ENCODE assay signal across 10 mouse cellular contexts in the genomic region with DNA sequence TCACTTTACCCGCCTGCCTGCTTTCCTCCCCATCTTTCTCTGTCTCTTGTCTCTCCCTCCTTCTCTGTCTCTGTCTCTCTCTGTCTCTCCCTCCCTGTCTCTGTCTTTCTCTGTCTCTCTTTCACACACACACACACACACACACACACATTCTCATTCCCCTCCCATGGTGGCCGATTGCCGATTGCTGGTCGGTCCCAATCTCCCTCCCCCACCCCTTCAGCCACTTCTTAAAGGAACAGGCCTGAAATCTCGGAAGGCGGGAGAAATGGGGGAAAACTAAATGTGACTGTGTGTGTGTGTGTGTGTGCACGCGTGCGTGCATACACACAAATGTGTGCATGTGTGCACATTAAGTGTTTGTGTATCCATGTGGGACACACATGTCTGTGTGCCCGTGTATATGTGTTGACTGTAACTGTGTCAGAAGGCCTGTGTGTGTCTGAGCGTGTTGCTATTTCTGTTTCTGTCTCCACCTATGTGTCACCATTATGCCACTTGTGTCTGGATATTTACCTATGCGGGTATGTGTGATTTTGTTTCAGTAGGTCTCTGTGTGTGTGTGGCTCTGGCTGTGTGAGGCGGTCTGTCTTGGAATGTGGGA. TPM values are rescaled to one million over a fixed set of nuclear protein-coding genes. Genes with fewer than 3 reads are reported as not detected.
A peak's percentile ranks its signal among the peaks of the same experiment; 100 is the strongest.
DNase-seq lines count a peak whose midpoint lies in the region; ATAC-seq and TF ChIP-seq lines count a peak whose summit lies in the region.
"Had no signal": no experiment of that assay in that cellular context is flagged by ENCODE, and none has a peak within 500 bp of the region (broad histone marks: within the 10 kb centered on the region; RNA-seq: fewer than 3 reads in every experiment).

No protein-coding gene starts in this region.

- peaks cover 67% of the 10 kb centered on the region for H3K4me1 ChIP-seq in forebrain, embryonic 10.5 days
- H3K4me1 ChIP-seq in limb, embryonic 13.5 days = peaks cover 28% of the 10 kb centered on the region

- peak; percentile 25 for ATAC-seq in limb, embryonic 13.5 days (ENCODE audit: low FRiP score, low read depth)

- H3K9me3 ChIP-seq in forebrain, embryonic 10.5 days = no peaks in the 10 kb centered on the region
- H3K9me3 ChIP-seq in limb, embryonic 13.5 days = no peaks in the 10 kb centered on the region

- peak overlapping the region; percentile 39 for H3K9ac ChIP-seq in limb, embryonic 13.5 days

- peaks cover 100% of the 10 kb centered on the region for H3K27me3 ChIP-seq in forebrain, embryonic 10.5 days (ENCODE audit: poor library complexity, severe bottlenecking)
- peaks cover 16% of the 10 kb centered on the region for H3K27me3 ChIP-seq in limb, embryonic 13.5 days
- H3K27me3 ChIP-seq: CH12.LX had no signal

- intact Hi-C loops in gastrocnemius, adult 2 months (cut with DNase I) = no loop called here
- intact Hi-C loops in gastrocnemius, postnatal 36 days (cut with DNase I) = no loop called here

- WGBS in forebrain, embryonic 10.5 days = 40% methylated on average over 13 of the region's 13 CpGs
- 36% methylated on average over 13 of the region's 13 CpGs for WGBS in limb, embryonic 13.5 days

- H3K4me3 ChIP-seq in gastrocnemius, adult 2 months = peak overlapping the region; percentile 17; the same call in 1 of the 2 replicates
- peak overlapping the region; percentile 52 for H3K4me3 ChIP-seq in forebrain, embryonic 10.5 days
- H3K4me3 ChIP-seq in limb, embryonic 13.5 days = peak overlapping the region; percentile 49
- H3K4me3 ChIP-seq: erythroblast, embryonic 14.5 days had no signal

- H3K27ac ChIP-seq in gastrocnemius, adult 2 months = no peak overlapping the region
- peak overlapping the region; percentile 85 for H3K27ac ChIP-seq in forebrain, embryonic 10.5 days
- peak overlapping the region; percentile 72 for H3K27ac ChIP-seq in limb, embryonic 13.5 days

- DNase-seq in gastrocnemius, adult 2 months = no peak
- DNase-seq in gastrocnemius, adult 8-10 months (ENCODE audit: low spot score in 2 of 2) = no peak
- peak; percentile 14 for DNase-seq in ES-CJ7 (ENCODE audit: low read depth, low spot score)
- DNase-seq in forebrain, embryonic 10.5 days (ENCODE audit: extremely low spot score, low spot score) = no peak
- DNase-seq in thymus, postnatal 4 days = no peak
- no peak for DNase-seq in ovary, postnatal 36 days (ENCODE audit: low spot score)
- DNase-seq in gastrocnemius, postnatal 36 days = no peak

- peaks cover 25% of the 10 kb centered on the region for H3K36me3 ChIP-seq in forebrain, embryonic 10.5 days (replicated peaks)
- peaks cover 24% of the 10 kb centered on the region for H3K36me3 ChIP-seq in limb, embryonic 13.5 days

- peak overlapping the region; percentile 62 for H3K4me2 ChIP-seq in limb, embryonic 13.5 days (replicated peaks)

- TF ChIP-seq CTCF in gastrocnemius, adult 2 months (IDR thresholded peaks at IDR 0.05) = no peak

RNA-seq across cellular contexts. Expression of a gene that starts 1.6 kb away (rescaled TPM):
- under 1 TPM; 0.06 to 0.18 TPM for total RNA-seq in gastrocnemius, adult 2 months (2021)
- total RNA-seq in gastrocnemius, adult 8-10 months (2022) = under 1 TPM in 2 of 4 experiments, not detected in 2; 0.03 to 0.18 TPM
- polyA plus RNA-seq in forebrain, embryonic 10.5 days (2016; fragmentation: Nextera tagmentation; extraction: Ambion mirVana) = 9.6 and 11.1 TPM in 2 replicates
- polyA plus RNA-seq in limb, embryonic 13.5 days (2015; fragmentation: Nextera tagmentation; extraction: Ambion mirVana) = 17.8 and 19.9 TPM in 2 replicates
- under 1 TPM; 0.08 to 0.15 TPM for total RNA-seq in gastrocnemius, postnatal 36 days (2021)
- polyA plus RNA-seq: erythroblast, embryonic 14.5 days had no signal

RNA-seq across cellular contexts. Expression of a gene that starts 26.7 kb away (rescaled TPM):
- total RNA-seq in gastrocnemius, adult 2 months (2021) = 10 to 100 TPM; 17.2 to 19.4 TPM
- 10 to 100 TPM; 12.0 to 19.1 (median 14.3) TPM for total RNA-seq in gastrocnemius, adult 8-10 months (2022)
- polyA plus RNA-seq in forebrain, embryonic 10.5 days (2016; fragmentation: Nextera tagmentation; extraction: Ambion mirVana) = 33.8 and 38.6 TPM in 2 replicates
- 43.1 and 43.7 TPM in 2 replicates for polyA plus RNA-seq in limb, embryonic 13.5 days (2015; fragmentation: Nextera tagmentation; extraction: Ambion mirVana)
- 10 to 100 TPM; 15.5 to 18.1 TPM for total RNA-seq in gastrocnemius, postnatal 36 days (2021)

RNA-seq across cellular contexts. Expression of a gene that starts 31.7 kb away (rescaled TPM):
- total RNA-seq in gastrocnemius, adult 2 months (2021) = not detected
- not detected for total RNA-seq in gastrocnemius, adult 8-10 months (2022)
- polyA plus RNA-seq in forebrain, embryonic 10.5 days (2016; fragmentation: Nextera tagmentation; extraction: Ambion mirVana) = not detected in 2 replicates
- polyA plus RNA-seq in limb, embryonic 13.5 days (2015; fragmentation: Nextera tagmentation; extraction: Ambion mirVana) = not detected in 2 replicates
- total RNA-seq in gastrocnemius, postnatal 36 days (2021) = not detected
- total RNA-seq: CH12.LX had no signal
- polyA plus RNA-seq: erythroblast, embryonic 14.5 days had no signal

RNA-seq across cellular contexts. Expression of a gene that starts 32.5 kb away (rescaled TPM):
- total RNA-seq in gastrocnemius, adult 2 months (2021) = 1 to 10 TPM; 1.2 to 2.9 TPM
- total RNA-seq in gastrocnemius, adult 8-10 months (2022) = 1 to 10 TPM in 2 of 4 experiments, under 1 TPM in 2; 0.87 to 1.4 (median 1.0) TPM
- 2.0 and 2.7 TPM in 2 replicates for polyA plus RNA-seq in forebrain, embryonic 10.5 days (2016; fragmentation: Nextera tagmentation; extraction: Ambion mirVana)
- 9.4 and 9.5 TPM in 2 replicates for polyA plus RNA-seq in limb, embryonic 13.5 days (2015; fragmentation: Nextera tagmentation; extraction: Ambion mirVana)
- 1 to 10 TPM; 1.8 to 2.5 TPM for total RNA-seq in gastrocnemius, postnatal 36 days (2021)

RNA-seq across cellular contexts. Expression of a gene that starts 36.7 kb away (rescaled TPM):
- total RNA-seq in gastrocnemius, adult 2 months (2021) = not detected
- not detected for total RNA-seq in gastrocnemius, adult 8-10 months (2022)
- polyA plus RNA-seq in forebrain, embryonic 10.5 days (2016; fragmentation: Nextera tagmentation; extraction: Ambion mirVana) = not detected in 2 replicates
- polyA plus RNA-seq in limb, embryonic 13.5 days (2015; fragmentation: Nextera tagmentation; extraction: Ambion mirVana) = not detected in 2 replicates
- total RNA-seq in gastrocnemius, postnatal 36 days (2021) = not detected
- polyA plus RNA-seq: erythroblast, embryonic 14.5 days had no signal
